Mouse (Mus musculus): ENCODE results near the gene Ddx54. TPM values are rescaled to one million over a fixed set of nuclear protein-coding genes. Genes with fewer than 3 reads are reported as not detected.

Ddx54 gene
- polyA plus RNA-seq, 1 experiment from 2014 or later: 22.5 TPM

DNA sequence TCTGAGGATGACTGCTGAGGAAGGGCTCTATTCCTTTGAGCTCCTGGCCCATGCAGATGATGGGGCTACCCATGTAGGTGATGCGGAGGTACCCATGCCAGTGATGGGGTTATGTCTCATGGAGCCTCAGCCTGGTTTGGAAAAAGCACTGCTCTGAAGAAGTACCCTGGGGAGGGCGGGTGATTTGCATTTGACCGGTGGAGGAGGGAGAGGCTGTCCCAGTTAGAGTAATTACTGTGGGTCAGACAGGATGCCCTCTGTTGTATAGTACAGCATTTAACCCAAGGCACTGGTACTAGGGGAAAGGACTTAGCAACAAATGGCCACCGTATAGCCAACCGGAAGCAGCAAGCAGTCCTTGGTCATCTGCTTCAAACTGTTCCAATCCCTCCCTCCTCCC lies 22.3 kb downstream of the Ddx54 start:
- Histone ChIP-seq H3K4me2 (replicated peaks; ENCODE audit: low read depth) (no peak overlapping the region), H3K4me1 (replicated peaks; ENCODE audit: control insufficient read depth, insufficient read depth) (no peaks in the 10 kb centered on the region), H3K27ac (replicated peaks) (no peak overlapping the region), H3K9ac (ENCODE audit: low read length) (no peak overlapping the region), H3K9me3 (ENCODE audit: control insufficient read depth, low read length) (no peaks in the 10 kb centered on the region), H3K27me3 (ENCODE audit: control insufficient read depth, insufficient read depth, low read length) (no peaks in the 10 kb centered on the region), H3K4me3 (ENCODE audit: low read depth, low read length) (no peak overlapping the region), H3K36me3 (ENCODE audit: control insufficient read depth, insufficient read depth, low read length) (no peaks in the 10 kb centered on the region)
- DNase-seq (ENCODE audit: low spot score) (no peak), ATAC-seq (ENCODE audit: low FRiP score, low TSS enrichment) (no peak)
- WGBS: 41% methylated on average over 5 of the region's 5 CpGs
- TF ChIP-seq EP300 (optimal IDR thresholded peaks at IDR 0.05): no peak
- no peak for TF ChIP-seq CTCF (IDR thresholded peaks at IDR 0.05; ENCODE audit: low read depth)

DNA sequence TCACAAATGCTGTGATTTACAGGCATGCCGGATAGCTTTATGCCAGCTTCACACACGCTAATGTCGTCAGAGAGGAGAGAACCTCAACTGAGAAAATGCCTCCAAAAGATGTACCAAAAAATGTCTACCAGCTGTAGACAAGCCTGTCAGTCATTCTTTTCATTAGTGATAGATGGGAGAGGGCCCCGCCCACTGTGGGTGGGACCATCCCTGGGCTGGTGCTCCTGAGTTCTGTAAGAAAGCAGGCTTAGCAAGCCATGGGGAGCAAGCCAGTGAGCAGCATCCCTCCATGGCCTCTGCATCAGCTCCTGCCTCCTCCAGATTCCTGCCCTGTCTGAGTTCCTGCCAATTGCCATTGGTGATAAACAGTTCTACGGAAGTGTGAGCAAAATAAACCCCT lies 23.1 kb downstream of the Ddx54 start:
- ATAC-seq (ENCODE audit: low FRiP score, low TSS enrichment): no peak
- WGBS: 70% methylated on average over 5 of the region's 5 CpGs

DNA sequence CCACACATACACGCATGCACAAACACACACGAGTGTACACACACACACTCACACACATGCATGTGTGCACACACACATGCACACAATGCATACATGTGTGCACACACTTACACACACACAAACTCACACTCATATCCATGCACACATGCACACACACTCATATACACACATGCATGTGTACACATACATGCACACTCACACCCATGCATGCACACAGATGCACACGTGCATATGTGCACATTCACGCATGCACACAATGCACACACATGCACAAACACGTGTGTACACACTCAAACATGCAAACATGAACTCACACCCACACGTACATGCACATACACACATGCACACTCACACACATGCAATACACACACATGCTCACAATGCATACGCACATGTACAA lies 27.6 kb downstream of the Ddx54 start:
- 90% methylated on average over 7 of the region's 7 CpGs for WGBS
- no peaks in the 10 kb centered on the region for H3K36me3 ChIP-seq (ENCODE audit: control insufficient read depth, insufficient read depth, low read length)
- H3K27me3 ChIP-seq (ENCODE audit: control insufficient read depth, insufficient read depth, low read length): no peaks in the 10 kb centered on the region
- no peak overlapping the region for H3K4me3 ChIP-seq (ENCODE audit: low read depth, low read length)
- no peaks in the 10 kb centered on the region for H3K9me3 ChIP-seq (ENCODE audit: control insufficient read depth, low read length)
- no peak overlapping the region for H3K27ac ChIP-seq (replicated peaks)
- TF ChIP-seq EP300 (optimal IDR thresholded peaks at IDR 0.05): no peak
- no peak for TF ChIP-seq CTCF (IDR thresholded peaks at IDR 0.05; ENCODE audit: low read depth)
- ATAC-seq (ENCODE audit: low FRiP score, low TSS enrichment): no peak
- DNase-seq (ENCODE audit: low spot score): no peak
- H3K9ac ChIP-seq (ENCODE audit: low read length): no peak overlapping the region
- H3K4me2 ChIP-seq (replicated peaks; ENCODE audit: low read depth): no peak overlapping the region
- no peaks in the 10 kb centered on the region for H3K4me1 ChIP-seq (replicated peaks; ENCODE audit: control insufficient read depth, insufficient read depth)

More for the DNA sequence above, 23.1 kb downstream of the Ddx54 start:
- no peak for DNase-seq (ENCODE audit: low spot score)
- no peaks in the 10 kb centered on the region for H3K4me1 ChIP-seq (replicated peaks; ENCODE audit: control insufficient read depth, insufficient read depth)
- H3K9ac ChIP-seq (ENCODE audit: low read length): no peak overlapping the region
- no peaks in the 10 kb centered on the region for H3K9me3 ChIP-seq (ENCODE audit: control insufficient read depth, low read length)
- H3K36me3 ChIP-seq (ENCODE audit: control insufficient read depth, insufficient read depth, low read length): no peaks in the 10 kb centered on the region
- H3K4me3 ChIP-seq (ENCODE audit: low read depth, low read length): no peak overlapping the region
- no peaks in the 10 kb centered on the region for H3K27me3 ChIP-seq (ENCODE audit: control insufficient read depth, insufficient read depth, low read length)
- H3K27ac ChIP-seq (replicated peaks): no peak overlapping the region
- no peak overlapping the region for H3K4me2 ChIP-seq (replicated peaks; ENCODE audit: low read depth)
- no peak for TF ChIP-seq CTCF (IDR thresholded peaks at IDR 0.05; ENCODE audit: low read depth)
- no peak for TF ChIP-seq EP300 (optimal IDR thresholded peaks at IDR 0.05)

DNA sequence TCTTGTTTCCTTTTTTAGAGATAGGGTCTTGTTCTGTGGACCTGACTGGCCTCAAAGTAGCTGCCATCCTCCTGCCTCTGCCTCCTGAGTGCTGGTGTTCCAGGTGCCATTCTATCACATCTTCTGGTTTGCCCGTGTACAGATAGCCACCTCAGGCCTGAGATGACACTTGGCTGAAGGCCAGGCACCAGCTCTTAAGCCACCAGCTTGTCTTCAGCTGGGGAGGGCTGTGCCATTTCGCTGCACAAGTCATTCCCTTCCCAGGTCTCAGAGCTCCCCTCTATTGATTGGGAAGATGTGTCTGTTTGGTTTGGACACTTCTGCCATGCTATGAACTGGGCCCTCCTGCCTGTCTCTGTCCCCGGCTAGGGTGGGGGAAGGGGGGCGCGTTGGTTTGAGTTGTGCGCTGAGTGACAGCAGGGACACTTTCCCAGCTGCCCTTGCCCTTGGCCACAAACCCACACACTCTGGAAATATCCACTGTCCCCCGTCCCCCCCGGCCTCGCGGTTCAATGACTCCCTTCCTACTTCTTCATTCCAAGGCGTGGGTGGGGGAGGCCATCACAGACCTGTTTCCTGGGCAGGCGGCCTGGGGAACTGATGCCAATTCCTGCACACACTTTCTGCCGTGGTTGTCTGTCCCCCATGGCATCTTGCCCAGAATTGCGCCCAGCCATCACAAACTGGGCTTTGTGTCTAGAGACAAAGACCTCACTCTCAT lies 31.0 kb downstream of the Ddx54 start:
- Histone ChIP-seq H3K4me3 (ENCODE audit: low read depth, low read length) (no peak overlapping the region), H3K4me1 (replicated peaks; ENCODE audit: control insufficient read depth, insufficient read depth) (0 out of 2 replicates have a peak, but pooled peaks cover under 1% of the 10 kb centered on the region), H3K4me2 (replicated peaks; ENCODE audit: low read depth) (no peak overlapping the region), H3K9me3 (ENCODE audit: control insufficient read depth, low read length) (no peaks in the 10 kb centered on the region), H3K27me3 (ENCODE audit: control insufficient read depth, insufficient read depth, low read length) (no peaks in the 10 kb centered on the region), H3K27ac (replicated peaks) (no peak overlapping the region), H3K36me3 (ENCODE audit: control insufficient read depth, insufficient read depth, low read length) (no peaks in the 10 kb centered on the region), H3K9ac (ENCODE audit: low read length) (no peak overlapping the region)
- no peak for TF ChIP-seq EP300 (optimal IDR thresholded peaks at IDR 0.05)
- TF ChIP-seq CTCF (IDR thresholded peaks at IDR 0.05; ENCODE audit: low read depth): no peak
- no peak for DNase-seq (ENCODE audit: low spot score)
- ATAC-seq (ENCODE audit: low FRiP score, low TSS enrichment): no peak
- 63% methylated on average over 14 of the region's 14 CpGs for WGBS

DNA sequence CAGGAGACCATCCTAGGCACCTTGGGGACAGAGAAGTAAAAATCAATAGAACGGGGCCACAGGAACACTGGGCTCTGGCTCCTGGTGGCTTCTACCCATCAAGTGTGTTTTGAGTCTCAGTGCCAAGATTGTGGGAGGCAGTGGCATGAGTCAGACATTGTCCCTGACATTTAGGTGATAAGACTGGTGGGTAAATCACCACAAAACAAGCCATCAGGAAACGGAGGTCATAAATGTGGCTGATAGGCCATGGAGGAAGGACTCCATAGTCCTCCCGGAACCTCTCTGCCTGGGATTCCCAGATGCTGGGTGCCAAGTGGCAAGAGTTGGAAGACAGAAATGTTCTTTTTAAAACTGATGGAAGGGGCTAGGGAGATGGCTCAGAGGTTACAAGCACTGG lies 31.7 kb downstream of the Ddx54 start:
- Histone ChIP-seq H3K27ac (replicated peaks) (no peak overlapping the region), H3K9me3 (ENCODE audit: control insufficient read depth, low read length) (no peaks in the 10 kb centered on the region), H3K27me3 (ENCODE audit: control insufficient read depth, insufficient read depth, low read length) (no peaks in the 10 kb centered on the region), H3K9ac (ENCODE audit: low read length) (no peak overlapping the region), H3K36me3 (ENCODE audit: control insufficient read depth, insufficient read depth, low read length) (no peaks in the 10 kb centered on the region), H3K4me1 (replicated peaks; ENCODE audit: control insufficient read depth, insufficient read depth) (0 out of 2 replicates have a peak, but pooled peaks cover 2% of the 10 kb centered on the region), H3K4me2 (replicated peaks; ENCODE audit: low read depth) (no peak overlapping the region), H3K4me3 (ENCODE audit: low read depth, low read length) (no peak overlapping the region)
- ATAC-seq (ENCODE audit: low FRiP score, low TSS enrichment) (no peak), DNase-seq (ENCODE audit: low spot score) (no peak)
- WGBS: 78% methylated on average over 3 of the region's 3 CpGs
- no peak for TF ChIP-seq CTCF (IDR thresholded peaks at IDR 0.05; ENCODE audit: low read depth)
- TF ChIP-seq EP300 (optimal IDR thresholded peaks at IDR 0.05): no peak

DNA sequence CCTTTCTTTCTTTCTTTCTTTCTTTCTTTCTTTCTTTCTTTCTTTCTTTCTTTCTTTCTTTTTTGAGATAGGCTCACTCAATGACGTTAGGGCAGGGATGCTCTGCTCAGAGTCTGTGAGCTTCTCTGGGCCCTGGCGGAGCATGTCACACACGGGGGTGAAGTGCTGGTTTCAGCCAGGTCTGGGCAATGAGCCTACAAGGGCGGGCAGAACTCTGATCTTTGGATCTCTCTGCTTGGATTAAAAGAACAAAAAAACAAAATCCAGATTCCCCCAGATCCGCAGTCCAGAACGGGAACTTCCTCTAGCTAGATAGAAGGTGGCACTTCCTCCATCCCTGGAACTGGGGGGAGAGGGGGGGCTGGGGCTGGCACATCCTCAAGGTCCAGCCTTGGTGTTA lies 33.3 kb downstream of the Ddx54 start:
- H3K4me3 ChIP-seq (ENCODE audit: low read depth, low read length): no peak overlapping the region
- H3K36me3 ChIP-seq (ENCODE audit: control insufficient read depth, insufficient read depth, low read length): no peaks in the 10 kb centered on the region

More for the DNA sequence above, 33.3 kb downstream of the Ddx54 start:
- H3K27me3 ChIP-seq (ENCODE audit: control insufficient read depth, insufficient read depth, low read length): 0 out of 2 replicates have a peak, but pooled peaks cover 3% of the 10 kb centered on the region
- no peak overlapping the region for H3K4me2 ChIP-seq (replicated peaks; ENCODE audit: low read depth)
- TF ChIP-seq EP300 (optimal IDR thresholded peaks at IDR 0.05): no peak
- no peak for TF ChIP-seq CTCF (IDR thresholded peaks at IDR 0.05; ENCODE audit: low read depth)
- no peaks in the 10 kb centered on the region for H3K9me3 ChIP-seq (ENCODE audit: control insufficient read depth, low read length)
- H3K27ac ChIP-seq (replicated peaks): no peak overlapping the region
- no peak overlapping the region for H3K9ac ChIP-seq (ENCODE audit: low read length)
- ATAC-seq (ENCODE audit: low FRiP score, low TSS enrichment) (no peak), DNase-seq (ENCODE audit: low spot score) (no peak)
- WGBS: 30% methylated on average over 6 of the region's 6 CpGs
- H3K4me1 ChIP-seq (replicated peaks; ENCODE audit: control insufficient read depth, insufficient read depth): 0 out of 2 replicates have a peak, but pooled peaks cover 2% of the 10 kb centered on the region
